Mouse (Mus musculus): ENCODE results near the gene Kcnh4. TPM values are rescaled to one million over a fixed set of nuclear protein-coding genes. Genes with fewer than 3 reads are reported as not detected.
"Not testable (repeated sequence)": the region's sequence is repeated elsewhere in the genome, so short reads cannot be mapped to it uniquely, and the experiment has no call there.

Kcnh4 gene
- total and polyA plus RNA-seq, 2 experiments from 2014 or later = 7.4 to 19.6 TPM

- Histone ChIP-seq H3K27me3 (ENCODE audit: insufficient read depth, low read length) (no peaks in the 10 kb centered on the region), H3K4me3 (ENCODE audit: low read depth, low read length) (no peak overlapping the region), H3K27ac (ENCODE audit: low read depth, low read length) (no peak overlapping the region), H3K36me3 (ENCODE audit: insufficient read depth, low read length) (peaks cover 7% of the 10 kb centered on the region; the same call in 1 of the 2 replicates), H3K9me3 (ENCODE audit: low read length) (no peaks in the 10 kb centered on the region), H3K4me2 (ENCODE audit: low read depth, low read length, poor library complexity, severe bottlenecking) (no peak overlapping the region), H3K9ac (replicated peaks; ENCODE audit: low read length, poor library complexity, severe bottlenecking) (no peak overlapping the region), H3K4me1 (ENCODE audit: insufficient read depth, low read length) (no peaks in the 10 kb centered on the region)
- DNase-seq (ENCODE audit: low spot score) (no peak), ATAC-seq (ENCODE audit: low FRiP score) (no peak)
- no peak for TF ChIP-seq CTCF (IDR thresholded peaks at IDR 0.05)
- 88% methylated on average over 2 of the region's 2 CpGs for WGBS
Measured at GRCm38 (mm10) chr11:100795386-100795785, 35.6 kb upstream of the Kcnh4 start.

DNA sequence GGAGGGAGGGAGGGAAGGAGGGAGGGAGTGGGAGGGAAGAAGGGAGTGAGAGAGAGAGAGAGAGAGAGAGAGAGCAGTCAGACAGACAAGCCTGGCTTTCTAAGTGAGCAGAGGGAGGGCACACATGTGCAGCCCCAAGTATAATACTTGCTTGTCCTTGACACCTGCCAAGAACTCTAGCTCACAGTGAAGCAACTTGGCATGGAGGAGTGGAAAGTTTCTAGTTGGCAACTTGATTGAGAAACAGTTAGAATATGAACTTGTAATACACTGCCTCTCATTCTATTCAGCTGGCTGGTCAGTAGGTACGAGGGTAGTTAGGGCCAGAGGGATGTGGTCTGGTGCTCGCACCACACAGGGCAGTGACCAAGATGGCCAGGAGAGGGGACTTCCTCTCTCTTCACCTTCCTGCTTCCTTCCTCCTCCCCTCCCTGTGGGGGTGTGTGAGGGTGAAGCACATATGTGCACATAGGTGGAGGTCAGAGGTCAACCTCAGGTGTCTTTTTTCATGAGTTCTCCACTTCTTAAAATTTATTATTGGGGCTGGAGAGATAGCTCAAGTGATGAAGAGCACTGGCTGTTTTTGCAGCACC is 31.8 kb upstream of the Kcnh4 start:
- DNase-seq (ENCODE audit: low spot score) = peak; percentile 21
- TF ChIP-seq CTCF (IDR thresholded peaks at IDR 0.05) = no peak

GRCm38 (mm10) chr11:100790644-100791043 is 30.9 kb upstream of the Kcnh4 start:
- 90% methylated on average over 9 of the region's 9 CpGs for whole genome bisulfite sequencing

More for the DNA sequence above, 31.8 kb upstream of the Kcnh4 start:
- Histone ChIP-seq H3K4me1 (ENCODE audit: insufficient read depth, low read length) (no peaks in the 10 kb centered on the region), H3K4me2 (ENCODE audit: low read depth, low read length, poor library complexity, severe bottlenecking) (no peak overlapping the region), H3K4me3 (ENCODE audit: low read depth, low read length) (no peak overlapping the region), H3K36me3 (ENCODE audit: insufficient read depth, low read length) (peaks cover 14% of the 10 kb centered on the region), H3K9ac (replicated peaks; ENCODE audit: low read length, poor library complexity, severe bottlenecking) (no peak overlapping the region), H3K27me3 (ENCODE audit: insufficient read depth, low read length) (no peaks in the 10 kb centered on the region), H3K27ac (ENCODE audit: low read depth, low read length) (no peak overlapping the region), H3K9me3 (ENCODE audit: low read length) (no peaks in the 10 kb centered on the region)
- 89% methylated on average over 2 of the region's 2 CpGs for WGBS
- ATAC-seq (ENCODE audit: low FRiP score) = no peak

DNA sequence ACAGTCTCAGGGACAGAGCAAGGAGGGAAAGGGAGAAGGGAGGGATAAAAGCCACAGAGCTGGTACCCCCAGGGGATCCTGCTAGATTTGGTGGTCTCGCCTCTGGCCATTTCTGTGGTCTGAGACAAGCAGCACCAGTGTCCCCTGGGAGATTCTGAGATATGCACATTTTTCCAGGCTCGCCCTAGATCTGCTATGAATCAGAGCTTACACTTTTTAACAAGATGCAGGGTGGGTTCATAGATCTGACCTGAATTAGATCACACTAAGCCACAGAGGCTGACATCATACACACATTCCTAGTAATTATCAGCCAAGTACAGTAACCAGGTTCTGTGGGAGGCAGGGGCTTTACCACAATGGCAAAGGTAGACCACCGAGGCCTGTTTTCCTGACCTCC is 30.0 kb upstream of the Kcnh4 start:
- H3K9me3 ChIP-seq (ENCODE audit: low read length) = no peaks in the 10 kb centered on the region
- H3K27me3 ChIP-seq (ENCODE audit: insufficient read depth, low read length) = no peaks in the 10 kb centered on the region
- H3K4me1 ChIP-seq (ENCODE audit: insufficient read depth, low read length) = no peaks in the 10 kb centered on the region
- H3K4me3 ChIP-seq (ENCODE audit: low read depth, low read length) = no peak overlapping the region
- WGBS = 77% methylated on average over 3 of the region's 3 CpGs
- H3K4me2 ChIP-seq (ENCODE audit: low read depth, low read length, poor library complexity, severe bottlenecking) = no peak overlapping the region
- no peak for DNase-seq (ENCODE audit: low spot score)
- no peak overlapping the region for H3K9ac ChIP-seq (replicated peaks; ENCODE audit: low read length, poor library complexity, severe bottlenecking)
- H3K27ac ChIP-seq (ENCODE audit: low read depth, low read length) = peak overlapping the region; percentile 47; the same call in 1 of the 2 replicates
- ATAC-seq (ENCODE audit: low FRiP score) = no peak
- H3K36me3 ChIP-seq (ENCODE audit: insufficient read depth, low read length) = peaks cover 14% of the 10 kb centered on the region
- TF ChIP-seq CTCF (IDR thresholded peaks at IDR 0.05) = no peak

More at GRCm38 (mm10) chr11:100790644-100791043, 30.9 kb upstream of the Kcnh4 start:
- DNase-seq (ENCODE audit: low spot score) = peak; percentile 36
- not testable (repeated sequence) for H3K4me1 ChIP-seq (ENCODE audit: insufficient read depth, low read length); H3K27me3 ChIP-seq (ENCODE audit: insufficient read depth, low read length); H3K4me2 ChIP-seq (ENCODE audit: low read depth, low read length, poor library complexity, severe bottlenecking); H3K27ac ChIP-seq (ENCODE audit: low read depth, low read length); ATAC-seq (ENCODE audit: low FRiP score); H3K9me3 ChIP-seq (ENCODE audit: low read length); H3K9ac ChIP-seq (replicated peaks; ENCODE audit: low read length, poor library complexity, severe bottlenecking); H3K4me3 ChIP-seq (ENCODE audit: low read depth, low read length)
- peaks cover 14% of the 10 kb centered on the region for H3K36me3 ChIP-seq (ENCODE audit: insufficient read depth, low read length)

DNA sequence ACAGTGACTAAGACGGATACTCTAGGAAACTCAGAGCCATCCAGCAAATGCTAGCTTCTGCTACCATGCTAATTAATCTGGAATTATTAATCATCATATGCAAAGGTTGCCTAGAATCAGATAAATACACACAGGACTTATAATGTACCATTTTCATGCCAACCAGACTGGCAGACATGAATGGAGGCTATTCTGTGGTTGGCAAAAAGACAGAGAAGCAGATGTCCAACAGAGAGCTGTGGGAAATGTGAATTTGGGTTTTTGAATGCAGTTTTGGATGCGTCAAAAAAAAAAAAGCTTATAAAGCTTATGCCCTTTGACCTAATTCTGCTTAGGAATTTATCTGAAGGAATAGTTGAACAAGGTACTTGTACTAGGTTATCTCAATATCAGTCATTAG is 26.0 kb upstream of the Kcnh4 start:
- Histone ChIP-seq H3K4me3 (ENCODE audit: low read depth, low read length) (no peak overlapping the region), H3K27ac (ENCODE audit: low read depth, low read length) (no peak overlapping the region), H3K4me2 (ENCODE audit: low read depth, low read length, poor library complexity, severe bottlenecking) (no peak overlapping the region), H3K4me1 (ENCODE audit: insufficient read depth, low read length) (no peaks in the 10 kb centered on the region), H3K27me3 (ENCODE audit: insufficient read depth, low read length) (no peaks in the 10 kb centered on the region), H3K36me3 (ENCODE audit: insufficient read depth, low read length) (peaks cover 34% of the 10 kb centered on the region), H3K9me3 (ENCODE audit: low read length) (no peaks in the 10 kb centered on the region), H3K9ac (replicated peaks; ENCODE audit: low read length, poor library complexity, severe bottlenecking) (no peak overlapping the region)
- ATAC-seq (ENCODE audit: low FRiP score) = no peak
- no peak for TF ChIP-seq CTCF (IDR thresholded peaks at IDR 0.05)
- peak; percentile 17 for DNase-seq (ENCODE audit: low spot score)
- 96% methylated on average over 2 of the region's 2 CpGs for WGBS

GRCm38 (mm10) chr11:100784286-100784685 is 24.5 kb upstream of the Kcnh4 start:
- H3K36me3 ChIP-seq (ENCODE audit: insufficient read depth, low read length) = peaks cover 34% of the 10 kb centered on the region
- WGBS = 84% methylated on average over 8 of the region's 8 CpGs

More at GRCm38 (mm10) chr11:100784286-100784685, 24.5 kb upstream of the Kcnh4 start:
- H3K4me3 ChIP-seq (ENCODE audit: low read depth, low read length) = no peak overlapping the region
- DNase-seq (ENCODE audit: low spot score) (no peak), ATAC-seq (ENCODE audit: low FRiP score) (no peak)
- no peak for TF ChIP-seq CTCF (IDR thresholded peaks at IDR 0.05)
- H3K4me2 ChIP-seq (ENCODE audit: low read depth, low read length, poor library complexity, severe bottlenecking) = no peak overlapping the region
- H3K9me3 ChIP-seq (ENCODE audit: low read length) = no peaks in the 10 kb centered on the region
- H3K9ac ChIP-seq (replicated peaks; ENCODE audit: low read length, poor library complexity, severe bottlenecking) = no peak overlapping the region
- no peaks in the 10 kb centered on the region for H3K4me1 ChIP-seq (ENCODE audit: insufficient read depth, low read length)
- no peaks in the 10 kb centered on the region for H3K27me3 ChIP-seq (ENCODE audit: insufficient read depth, low read length)
- no peak overlapping the region for H3K27ac ChIP-seq (ENCODE audit: low read depth, low read length)
